Mouse (Mus musculus) midbrain, embryonic 12.5 days (tissue): ENCODE data around the gene Lhfpl4. TPM values are rescaled to one million over a fixed set of nuclear protein-coding genes. Genes with fewer than 3 reads are reported as not detected.

Source experiments
- polyA plus RNA-seq: library from polyadenylated mRNA; unstranded; fragments of >200 nt; fragmentation: Nextera tagmentation; extraction: Ambion mirVana; gene quantifications from 2 replicates; pipeline ENCODE4 v1.2.1, GENCODE M21; 2016

Gene Lhfpl4
- polyA plus RNA-seq, 1 experiment from 2014 or later: 38.7 TPM

Other genes with a start within 250 kb of the Lhfpl4 start
- 60.5 and 63.7 TPM in 2 replicates for gene Srgap3, start 248.1 kb downstream of the Lhfpl4 start, polyA plus RNA-seq
- gene Thumpd3, start 149.2 kb downstream of the Lhfpl4 start, polyA plus RNA-seq: 63.9 and 65.2 TPM in 2 replicates
- gene Setd5, start 118.0 kb downstream of the Lhfpl4 start, polyA plus RNA-seq: 64.0 and 69.1 TPM in 2 replicates
- 48.1 and 48.7 TPM in 2 replicates for gene Mtmr14, start 42.5 kb upstream of the Lhfpl4 start, polyA plus RNA-seq
- 0.22 and 0.34 TPM in 2 replicates for gene Cpne9, start 86.9 kb upstream of the Lhfpl4 start, polyA plus RNA-seq
- gene Brpf1, start 111.8 kb upstream of the Lhfpl4 start, polyA plus RNA-seq: 29.6 and 31.2 TPM in 2 replicates
- gene Ogg1, start 131.6 kb upstream of the Lhfpl4 start, polyA plus RNA-seq: 11.7 and 13.6 TPM in 2 replicates
- 66.5 and 67.4 TPM in 2 replicates for gene Camk1, start 148.6 kb upstream of the Lhfpl4 start, polyA plus RNA-seq
- gene Tada3, start 182.5 kb upstream of the Lhfpl4 start, polyA plus RNA-seq: 63.2 and 64.5 TPM in 2 replicates
- gene Arpc4, start 182.7 kb upstream of the Lhfpl4 start, polyA plus RNA-seq: 332 and 360 TPM in 2 replicates
- gene Ttll3, start 193.9 kb upstream of the Lhfpl4 start, polyA plus RNA-seq: 6.3 and 7.9 TPM in 2 replicates
- 24.3 and 26.7 TPM in 2 replicates for gene Rpusd3, start 224.0 kb upstream of the Lhfpl4 start, polyA plus RNA-seq
- not detected in 2 replicates for gene Cidec, start 240.4 kb upstream of the Lhfpl4 start, polyA plus RNA-seq
- 73.4 and 74.9 TPM in 2 replicates for gene Jagn1, start 247.2 kb upstream of the Lhfpl4 start, polyA plus RNA-seq